Mouse (Mus musculus) G1E-ER4 (cell line): Measurements from ENCODE around the gene Timd2. TPM values are rescaled to one million over a fixed set of nuclear protein-coding genes. Genes with fewer than 3 reads are reported as not detected.

Experiments
- GATA1 ChIP-seq: IDR thresholded peaks from one replicate; pipeline ENCODE4 v1.8.0; 2012; ENCODE audit warnings: low read length, inconsistent platforms
- polyA plus RNA-seq: library from polyadenylated mRNA; stranded (reverse); fragments of >175 nt; gene quantifications from 2 replicates; pipeline ENCODE4 v1.2.3, GENCODE M21; 2012

Timd2 gene
- polyA plus RNA-seq, 1 experiment = not detected

DNA sequence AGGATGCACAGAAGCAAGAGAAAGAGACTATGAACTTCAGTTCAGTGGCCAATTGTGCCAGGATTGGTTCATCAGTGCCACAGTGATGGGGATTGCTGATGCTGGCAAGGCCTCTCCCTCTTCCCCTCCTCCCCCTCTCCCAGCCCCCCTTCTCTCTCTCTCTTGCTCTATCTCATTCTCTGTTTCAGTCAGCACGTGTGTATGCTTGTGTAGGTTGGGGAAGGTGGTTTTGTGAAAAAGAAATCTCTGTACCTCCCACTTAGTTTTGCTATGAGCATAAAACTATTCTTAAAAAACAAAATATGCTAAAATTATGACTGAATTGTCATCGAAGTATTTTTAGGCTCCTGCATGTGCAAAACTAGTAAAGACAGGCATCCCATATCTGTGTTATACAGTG lies 38.9 kb downstream of the Timd2 start:
- no peak for TF ChIP-seq GATA1

DNA sequence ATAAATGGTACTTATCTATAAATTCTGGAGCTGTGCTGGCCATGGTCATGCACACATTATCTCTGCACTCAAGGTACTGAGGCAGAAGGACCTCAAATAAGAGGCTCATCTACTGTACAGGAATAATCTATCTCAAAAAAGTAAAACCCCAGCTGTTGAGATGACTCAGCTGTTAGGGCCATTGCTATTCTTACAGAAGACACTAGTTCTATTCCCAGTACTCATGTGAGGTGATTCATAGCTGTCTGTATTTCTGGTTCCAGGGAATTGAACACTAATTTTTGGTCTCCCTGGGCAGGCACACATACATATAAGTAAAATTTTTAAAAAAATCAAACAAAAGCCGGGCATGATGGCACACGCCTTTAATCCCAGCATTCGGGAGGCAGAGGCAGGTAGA lies 39.8 kb downstream of the Timd2 start:
- TF ChIP-seq GATA1 = no peak

GRCm38 (mm10) chr11:46665599-46666522 lies 41.0 kb downstream of the Timd2 start:
- no peak for TF ChIP-seq GATA1

DNA sequence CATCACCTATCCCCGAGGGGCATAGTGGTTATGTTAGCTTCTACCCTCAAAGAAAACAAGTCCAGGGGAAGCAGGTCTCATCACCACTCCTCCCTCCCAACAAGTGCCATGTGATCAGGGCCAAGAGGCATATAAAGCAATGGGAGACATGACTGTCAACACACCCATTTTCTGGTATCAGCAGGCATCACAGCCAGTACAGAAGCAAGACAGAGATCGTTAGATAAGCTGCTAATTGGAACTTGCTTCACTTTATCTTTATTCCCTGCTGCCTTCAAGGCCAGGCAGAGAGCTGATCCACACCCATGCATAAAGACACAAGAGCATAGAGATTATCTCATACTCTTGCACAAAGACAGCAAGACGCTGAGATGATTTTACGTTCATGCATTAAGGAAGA lies 43.6 kb downstream of the Timd2 start:
- no peak for TF ChIP-seq GATA1

- TF ChIP-seq GATA1 = no peak
These were observed 54.4 kb downstream of the Timd2 start for GRCm38 (mm10) chr11:46652476-46652875.

GRCm38 (mm10) chr11:46644824-46645223 lies 62.0 kb downstream of the Timd2 start:
- no peak for TF ChIP-seq GATA1

DNA sequence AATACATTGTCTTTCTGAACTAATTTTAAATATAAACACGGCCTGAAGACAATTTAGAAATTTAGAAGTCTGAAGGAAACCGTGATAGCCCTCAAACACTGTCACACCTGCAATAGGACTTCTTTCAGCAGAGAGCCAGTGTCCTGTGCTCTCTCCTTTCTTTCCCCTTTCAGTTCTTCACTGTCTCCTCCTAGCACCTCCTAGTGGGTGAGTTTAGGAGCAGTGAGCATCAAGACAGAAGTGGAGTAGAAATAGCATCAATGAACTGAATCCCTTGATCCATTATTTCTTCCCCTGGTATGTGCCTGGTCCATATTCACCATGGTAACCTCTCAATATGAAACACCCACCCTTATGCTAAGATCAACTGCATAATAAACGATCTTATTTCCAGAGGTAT lies 70.3 kb downstream of the Timd2 start:
- TF ChIP-seq GATA1 = no peak

- TF ChIP-seq GATA1 = no peak
These were observed 75.2 kb downstream of the Timd2 start for GRCm38 (mm10) chr11:46631635-46632034.

GRCm38 (mm10) chr11:46629211-46629795 lies 77.6 kb downstream of the Timd2 start, which contains the start of gene Dppa1:
Gene Dppa1, minus strand, starts transcription at chr11:46629261.
- TF ChIP-seq GATA1 = no peak

- no peak for TF ChIP-seq GATA1
These were observed 86.3 kb downstream of the Timd2 start for GRCm38 (mm10) chr11:46620414-46621168.

DNA sequence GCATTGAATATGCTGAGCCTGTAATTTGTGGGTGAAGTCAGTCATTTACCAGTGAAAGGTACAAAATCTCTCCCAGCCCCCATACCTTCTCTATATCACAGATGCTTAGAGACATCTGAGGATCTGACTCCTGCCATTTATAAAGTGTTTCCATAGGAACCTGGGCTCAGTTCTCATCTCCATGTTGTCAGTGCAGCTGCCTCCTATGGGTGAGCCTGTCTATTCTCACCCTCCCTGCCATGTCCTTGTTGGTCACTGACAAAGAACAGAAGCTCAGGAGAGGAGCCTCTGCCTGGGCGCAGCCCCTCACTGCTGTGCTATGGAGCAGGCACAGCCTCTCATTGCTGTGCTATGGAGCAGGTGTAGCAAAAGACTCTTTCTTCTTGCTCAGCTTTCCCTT lies 86.9 kb downstream of the Timd2 start:
- TF ChIP-seq GATA1 = no peak

Other genes with a start within 250 kb of the Timd2 start
- not detected in 2 replicates for gene Gm12169, start 182.8 kb downstream of the Timd2 start, polyA plus RNA-seq
- not detected in 2 replicates for gene BC053393, start 135.5 kb downstream of the Timd2 start, polyA plus RNA-seq
- gene Dppa1, start 77.8 kb downstream of the Timd2 start, polyA plus RNA-seq = not detected in 2 replicates
- gene Havcr1, start 28.0 kb upstream of the Timd2 start, polyA plus RNA-seq = not detected in 2 replicates
- not detected in 2 replicates for gene Timd4, start 103.7 kb upstream of the Timd2 start, polyA plus RNA-seq